Mouse (Mus musculus): ENCODE results near the gene Oard1. TPM values are rescaled to one million over a fixed set of nuclear protein-coding genes. Genes with fewer than 3 reads are reported as not detected.

Oard1 gene
- polyA plus RNA-seq, 1 experiment from 2014 or later = 73.6 TPM

- WGBS = 28% methylated on average over 7 of the region's 7 CpGs
- Histone ChIP-seq H3K9ac (ENCODE audit: low read length) (no peak overlapping the region), H3K27ac (ENCODE audit: low read depth, low read length) (no peak overlapping the region), H3K4me1 (ENCODE audit: control insufficient read depth, insufficient read depth, low read length) (no peaks in the 10 kb centered on the region), H3K9me3 (replicated peaks; ENCODE audit: control insufficient read depth, low read length) (no peaks in the 10 kb centered on the region), H3K27me3 (replicated peaks; ENCODE audit: control insufficient read depth, insufficient read depth, low read length) (no peaks in the 10 kb centered on the region), H3K4me2 (ENCODE audit: low read length) (no peak overlapping the region), H3K4me3 (ENCODE audit: low read depth, low read length) (no peak overlapping the region), H3K36me3 (ENCODE audit: control insufficient read depth, insufficient read depth, low read length) (no peaks in the 10 kb centered on the region)
- ATAC-seq (0 out of 2 replicates have a peak, but pooled peaks have one; percentile 19), DNase-seq (ENCODE audit: low spot score) (no peak)
Measured at GRCm38 (mm10) chr17:48437421-48437911, 27.7 kb downstream of the Oard1 start.

GRCm38 (mm10) chr17:48442745-48443457 lies 33.1 kb downstream of the Oard1 start:
- ATAC-seq = 0 out of 2 replicates have a peak, but pooled peaks have one; percentile 46
- 68% methylated on average over 7 of the region's 7 CpGs for WGBS
- Histone ChIP-seq H3K4me3 (ENCODE audit: low read depth, low read length) (no peak overlapping the region), H3K27me3 (replicated peaks; ENCODE audit: control insufficient read depth, insufficient read depth, low read length) (no peaks in the 10 kb centered on the region), H3K4me2 (ENCODE audit: low read length) (no peak overlapping the region), H3K4me1 (ENCODE audit: control insufficient read depth, insufficient read depth, low read length) (no peaks in the 10 kb centered on the region), H3K36me3 (ENCODE audit: control insufficient read depth, insufficient read depth, low read length) (no peaks in the 10 kb centered on the region), H3K9me3 (replicated peaks; ENCODE audit: control insufficient read depth, low read length) (no peaks in the 10 kb centered on the region), H3K27ac (ENCODE audit: low read depth, low read length) (no peak overlapping the region), H3K9ac (ENCODE audit: low read length) (no peak overlapping the region)
- DNase-seq (ENCODE audit: low spot score) = peak; percentile 45

- Histone ChIP-seq H3K27me3 (replicated peaks; ENCODE audit: control insufficient read depth, insufficient read depth, low read length) (no peaks in the 10 kb centered on the region), H3K9me3 (replicated peaks; ENCODE audit: control insufficient read depth, low read length) (no peaks in the 10 kb centered on the region), H3K4me1 (ENCODE audit: control insufficient read depth, insufficient read depth, low read length) (no peaks in the 10 kb centered on the region), H3K4me3 (ENCODE audit: low read depth, low read length) (no peak overlapping the region), H3K36me3 (ENCODE audit: control insufficient read depth, insufficient read depth, low read length) (no peaks in the 10 kb centered on the region), H3K9ac (ENCODE audit: low read length) (no peak overlapping the region), H3K27ac (ENCODE audit: low read depth, low read length) (no peak overlapping the region), H3K4me2 (ENCODE audit: low read length) (no peak overlapping the region)
- 55% methylated on average over 16 of the region's 16 CpGs for WGBS
- ATAC-seq = no peak
- DNase-seq (ENCODE audit: low spot score) = no peak
Measured at GRCm38 (mm10) chr17:48443542-48444145, 33.8 kb downstream of the Oard1 start.

GRCm38 (mm10) chr17:48447675-48448074 lies 37.9 kb downstream of the Oard1 start:
- H3K4me1 ChIP-seq (ENCODE audit: control insufficient read depth, insufficient read depth, low read length) = peaks cover 4% of the 10 kb centered on the region; the same call in 1 of the 2 replicates
- ATAC-seq (no peak), DNase-seq (ENCODE audit: low spot score) (no peak)
- H3K9me3 ChIP-seq (replicated peaks; ENCODE audit: control insufficient read depth, low read length) = no peaks in the 10 kb centered on the region
- no peak overlapping the region for H3K4me2 ChIP-seq (ENCODE audit: low read length)
- WGBS = 79% methylated on average over 8 of the region's 8 CpGs
- H3K27me3 ChIP-seq (replicated peaks; ENCODE audit: control insufficient read depth, insufficient read depth, low read length) = no peaks in the 10 kb centered on the region
- H3K9ac ChIP-seq (ENCODE audit: low read length) = no peak overlapping the region
- no peaks in the 10 kb centered on the region for H3K36me3 ChIP-seq (ENCODE audit: control insufficient read depth, insufficient read depth, low read length)
- H3K27ac ChIP-seq (ENCODE audit: low read depth, low read length) = no peak overlapping the region
- H3K4me3 ChIP-seq (ENCODE audit: low read depth, low read length) = no peak overlapping the region

GRCm38 (mm10) chr17:48450666-48451352 lies 41.0 kb downstream of the Oard1 start:
- ATAC-seq (no peak), DNase-seq (ENCODE audit: low spot score) (no peak)
- H3K27ac ChIP-seq (ENCODE audit: low read depth, low read length) = no peak overlapping the region
- H3K4me3 ChIP-seq (ENCODE audit: low read depth, low read length) = no peak overlapping the region
- H3K36me3 ChIP-seq (ENCODE audit: control insufficient read depth, insufficient read depth, low read length) = no peaks in the 10 kb centered on the region
- 68% methylated on average over 13 of the region's 13 CpGs for WGBS
- H3K4me1 ChIP-seq (ENCODE audit: control insufficient read depth, insufficient read depth, low read length) = peaks cover 4% of the 10 kb centered on the region; the same call in 1 of the 2 replicates
- no peaks in the 10 kb centered on the region for H3K9me3 ChIP-seq (replicated peaks; ENCODE audit: control insufficient read depth, low read length)
- H3K27me3 ChIP-seq (replicated peaks; ENCODE audit: control insufficient read depth, insufficient read depth, low read length) = no peaks in the 10 kb centered on the region
- no peak overlapping the region for H3K9ac ChIP-seq (ENCODE audit: low read length)
- H3K4me2 ChIP-seq (ENCODE audit: low read length) = no peak overlapping the region

GRCm38 (mm10) chr17:48451353-48451675 lies 41.5 kb downstream of the Oard1 start, which contains the start of gene Tspo2:
Gene Tspo2 (minus strand): TSS chr17:48451522.
- Histone ChIP-seq H3K36me3 (ENCODE audit: control insufficient read depth, insufficient read depth, low read length) (no peaks in the 10 kb centered on the region), H3K9me3 (replicated peaks; ENCODE audit: control insufficient read depth, low read length) (no peaks in the 10 kb centered on the region), H3K4me2 (ENCODE audit: low read length) (no peak within 1 kb of the TSS), H3K4me1 (ENCODE audit: control insufficient read depth, insufficient read depth, low read length) (peaks cover 4% of the 10 kb centered on the region; the same call in 1 of the 2 replicates), H3K27ac (ENCODE audit: low read depth, low read length) (no peak within 1 kb of the TSS), H3K4me3 (ENCODE audit: low read depth, low read length) (no peak within 1 kb of the TSS), H3K9ac (ENCODE audit: low read length) (no peak within 1 kb of the TSS; the same call in 1 of the 2 replicates), H3K27me3 (replicated peaks; ENCODE audit: control insufficient read depth, insufficient read depth, low read length) (no peaks in the 10 kb centered on the region)
- ATAC-seq (no peak), DNase-seq (ENCODE audit: low spot score) (no peak)
- 66% methylated on average over 7 of the region's 7 CpGs for WGBS

- Histone ChIP-seq H3K4me3 (ENCODE audit: low read depth, low read length) (no peak overlapping the region), H3K4me2 (ENCODE audit: low read length) (no peak overlapping the region), H3K4me1 (ENCODE audit: control insufficient read depth, insufficient read depth, low read length) (peaks cover 4% of the 10 kb centered on the region; the same call in 1 of the 2 replicates), H3K36me3 (ENCODE audit: control insufficient read depth, insufficient read depth, low read length) (no peaks in the 10 kb centered on the region), H3K9ac (ENCODE audit: low read length) (no peak overlapping the region; the same call in 1 of the 2 replicates), H3K9me3 (replicated peaks; ENCODE audit: control insufficient read depth, low read length) (no peaks in the 10 kb centered on the region), H3K27ac (ENCODE audit: low read depth, low read length) (no peak overlapping the region), H3K27me3 (replicated peaks; ENCODE audit: control insufficient read depth, insufficient read depth, low read length) (no peaks in the 10 kb centered on the region)
- DNase-seq (ENCODE audit: low spot score) (no peak), ATAC-seq (no peak)
- WGBS = 67% methylated on average over 9 of the region's 9 CpGs
Measured at GRCm38 (mm10) chr17:48451753-48452444, 42.1 kb downstream of the Oard1 start.

GRCm38 (mm10) chr17:48453489-48453888 lies 43.7 kb downstream of the Oard1 start:
- DNase-seq (ENCODE audit: low spot score) = no peak
- WGBS = 72% methylated on average over 7 of the region's 7 CpGs

More at GRCm38 (mm10) chr17:48453489-48453888, 43.7 kb downstream of the Oard1 start:
- no peak overlapping the region for H3K4me3 ChIP-seq (ENCODE audit: low read depth, low read length)
- no peak for ATAC-seq
- no peaks in the 10 kb centered on the region for H3K36me3 ChIP-seq (ENCODE audit: control insufficient read depth, insufficient read depth, low read length)
- no peak overlapping the region for H3K9ac ChIP-seq (ENCODE audit: low read length)
- H3K9me3 ChIP-seq (replicated peaks; ENCODE audit: control insufficient read depth, low read length) = no peaks in the 10 kb centered on the region
- peaks cover 4% of the 10 kb centered on the region; the same call in 1 of the 2 replicates for H3K4me1 ChIP-seq (ENCODE audit: control insufficient read depth, insufficient read depth, low read length)
- H3K4me2 ChIP-seq (ENCODE audit: low read length) = no peak overlapping the region
- no peak overlapping the region for H3K27ac ChIP-seq (ENCODE audit: low read depth, low read length)
- no peaks in the 10 kb centered on the region for H3K27me3 ChIP-seq (replicated peaks; ENCODE audit: control insufficient read depth, insufficient read depth, low read length)
